Mouse (Mus musculus): ENCODE results near the gene Gipc2. TPM values are rescaled to one million over a fixed set of nuclear protein-coding genes. Genes with fewer than 3 reads are reported as not detected.

The Gipc2 gene
- polyA plus RNA-seq, 1 experiment from 2014 or later, result 96.5 TPM

- WGBS, result 84% methylated on average over 4 of the region's 4 CpGs
- H3K27ac ChIP-seq (ENCODE audit: low read depth), result no peak overlapping the region
- no peak for ATAC-seq (replicated peaks; ENCODE audit: low FRiP score, low TSS enrichment, low read depth)
- no peaks in the 10 kb centered on the region for H3K27me3 ChIP-seq (replicated peaks; ENCODE audit: control insufficient read depth, insufficient read depth, low read length)
- H3K4me2 ChIP-seq (ENCODE audit: low read length), result no peak overlapping the region
- H3K9ac ChIP-seq (ENCODE audit: low read length), result no peak overlapping the region
- peaks cover 25% of the 10 kb centered on the region for H3K36me3 ChIP-seq (ENCODE audit: control insufficient read depth, insufficient read depth, low read length)
- H3K9me3 ChIP-seq (ENCODE audit: control insufficient read depth, low read length), result 0 out of 2 replicates have a peak, but pooled peaks cover 3% of the 10 kb centered on the region
- DNase-seq (ENCODE audit: low spot score), result no peak
- no peaks in the 10 kb centered on the region for H3K4me1 ChIP-seq (replicated peaks; ENCODE audit: control insufficient read depth, insufficient read depth, low read length)
- H3K4me3 ChIP-seq (ENCODE audit: low read depth, low read length), result no peak overlapping the region
Observed at GRCm38 (mm10) chr3:152180624-152181023, 14.6 kb upstream of the Gipc2 start.

GRCm38 (mm10) chr3:152179285-152179684, 13.3 kb upstream of the Gipc2 start:
- 17% methylated on average over 1 of the region's 1 CpGs for WGBS
- 0 out of 2 replicates have a peak, but pooled peaks cover 3% of the 10 kb centered on the region for H3K9me3 ChIP-seq (ENCODE audit: control insufficient read depth, low read length)
- DNase-seq (ENCODE audit: low spot score) (no peak), ATAC-seq (replicated peaks; ENCODE audit: low FRiP score, low TSS enrichment, low read depth) (peak; percentile 75)
- H3K27me3 ChIP-seq (replicated peaks; ENCODE audit: control insufficient read depth, insufficient read depth, low read length), result no peaks in the 10 kb centered on the region
- no peak overlapping the region for H3K9ac ChIP-seq (ENCODE audit: low read length)
- H3K27ac ChIP-seq (ENCODE audit: low read depth), result no peak overlapping the region
- no peak overlapping the region for H3K4me3 ChIP-seq (ENCODE audit: low read depth, low read length)
- no peak overlapping the region for H3K4me2 ChIP-seq (ENCODE audit: low read length)
- no peaks in the 10 kb centered on the region for H3K4me1 ChIP-seq (replicated peaks; ENCODE audit: control insufficient read depth, insufficient read depth, low read length)
- peaks cover 13% of the 10 kb centered on the region for H3K36me3 ChIP-seq (ENCODE audit: control insufficient read depth, insufficient read depth, low read length)

GRCm38 (mm10) chr3:152178816-152179215, 12.8 kb upstream of the Gipc2 start:
- DNase-seq (ENCODE audit: low spot score) (no peak), ATAC-seq (replicated peaks; ENCODE audit: low FRiP score, low TSS enrichment, low read depth) (no peak)
- Histone ChIP-seq H3K4me3 (ENCODE audit: low read depth, low read length) (no peak overlapping the region), H3K27ac (ENCODE audit: low read depth) (no peak overlapping the region), H3K36me3 (ENCODE audit: control insufficient read depth, insufficient read depth, low read length) (peaks cover 9% of the 10 kb centered on the region), H3K9ac (ENCODE audit: low read length) (no peak overlapping the region), H3K4me1 (replicated peaks; ENCODE audit: control insufficient read depth, insufficient read depth, low read length) (no peaks in the 10 kb centered on the region), H3K27me3 (replicated peaks; ENCODE audit: control insufficient read depth, insufficient read depth, low read length) (no peaks in the 10 kb centered on the region), H3K9me3 (ENCODE audit: control insufficient read depth, low read length) (0 out of 2 replicates have a peak, but pooled peaks cover 3% of the 10 kb centered on the region), H3K4me2 (ENCODE audit: low read length) (no peak overlapping the region)
- WGBS, result 75% methylated on average over 4 of the region's 4 CpGs

GRCm38 (mm10) chr3:152172322-152172935, 6.4 kb upstream of the Gipc2 start:
- DNase-seq (ENCODE audit: low spot score), result no peak
- Histone ChIP-seq H3K36me3 (ENCODE audit: control insufficient read depth, insufficient read depth, low read length) (no peaks in the 10 kb centered on the region), H3K4me3 (ENCODE audit: low read depth, low read length) (no peak overlapping the region), H3K27me3 (replicated peaks; ENCODE audit: control insufficient read depth, insufficient read depth, low read length) (no peaks in the 10 kb centered on the region), H3K27ac (ENCODE audit: low read depth) (no peak overlapping the region), H3K4me2 (ENCODE audit: low read length) (no peak overlapping the region), H3K9ac (ENCODE audit: low read length) (no peak overlapping the region), H3K4me1 (replicated peaks; ENCODE audit: control insufficient read depth, insufficient read depth, low read length) (peaks cover 5% of the 10 kb centered on the region), H3K9me3 (ENCODE audit: control insufficient read depth, low read length) (no peaks in the 10 kb centered on the region)
- ATAC-seq (replicated peaks; ENCODE audit: low FRiP score, low TSS enrichment, low read depth), result no peak
- 62% methylated on average over 7 of the region's 7 CpGs for WGBS

- no peaks in the 10 kb centered on the region for H3K27me3 ChIP-seq (replicated peaks; ENCODE audit: control insufficient read depth, insufficient read depth, low read length)
- no peak overlapping the region for H3K4me2 ChIP-seq (ENCODE audit: low read length)
- H3K9ac ChIP-seq (ENCODE audit: low read length), result no peak overlapping the region
- no peak overlapping the region for H3K4me3 ChIP-seq (ENCODE audit: low read depth, low read length)
- no peak overlapping the region for H3K27ac ChIP-seq (ENCODE audit: low read depth)
- no peak; the same call in 1 of the 2 replicates for ATAC-seq (replicated peaks; ENCODE audit: low FRiP score, low TSS enrichment, low read depth)
- H3K9me3 ChIP-seq (ENCODE audit: control insufficient read depth, low read length), result no peaks in the 10 kb centered on the region
- 29% methylated on average over 7 of the region's 7 CpGs for WGBS
- H3K36me3 ChIP-seq (ENCODE audit: control insufficient read depth, insufficient read depth, low read length), result no peaks in the 10 kb centered on the region
- no peak for DNase-seq (ENCODE audit: low spot score)
- peaks cover 5% of the 10 kb centered on the region for H3K4me1 ChIP-seq (replicated peaks; ENCODE audit: control insufficient read depth, insufficient read depth, low read length)
Observed at GRCm38 (mm10) chr3:152171862-152172261, 5.8 kb upstream of the Gipc2 start.

GRCm38 (mm10) chr3:152171236-152171635, 5.2 kb upstream of the Gipc2 start:
- no peak overlapping the region for H3K4me2 ChIP-seq (ENCODE audit: low read length)
- peak; percentile 37; the same call in 1 of the 2 replicates for ATAC-seq (replicated peaks; ENCODE audit: low FRiP score, low TSS enrichment, low read depth)
- no peak for DNase-seq (ENCODE audit: low spot score)
- H3K4me3 ChIP-seq (ENCODE audit: low read depth, low read length), result no peak overlapping the region
- peaks cover 1% of the 10 kb centered on the region; the same call in 1 of the 2 replicates for H3K27me3 ChIP-seq (replicated peaks; ENCODE audit: control insufficient read depth, insufficient read depth, low read length)
- no peaks in the 10 kb centered on the region for H3K9me3 ChIP-seq (ENCODE audit: control insufficient read depth, low read length)
- peaks cover 5% of the 10 kb centered on the region for H3K4me1 ChIP-seq (replicated peaks; ENCODE audit: control insufficient read depth, insufficient read depth, low read length)
- no peaks in the 10 kb centered on the region for H3K36me3 ChIP-seq (ENCODE audit: control insufficient read depth, insufficient read depth, low read length)
- no peak overlapping the region for H3K9ac ChIP-seq (ENCODE audit: low read length)
- 43% methylated on average over 2 of the region's 2 CpGs for WGBS
- no peak overlapping the region; the same call in 1 of the 2 replicates for H3K27ac ChIP-seq (ENCODE audit: low read depth)

- no peak for DNase-seq (ENCODE audit: low spot score)
- no peak overlapping the region for H3K4me3 ChIP-seq (ENCODE audit: low read depth, low read length)
- peaks cover 12% of the 10 kb centered on the region for H3K4me1 ChIP-seq (replicated peaks; ENCODE audit: control insufficient read depth, insufficient read depth, low read length)
- H3K4me2 ChIP-seq (ENCODE audit: low read length), result no peak overlapping the region
- no peak for ATAC-seq (replicated peaks; ENCODE audit: low FRiP score, low TSS enrichment, low read depth)
- 14% methylated on average over 1 of the region's 1 CpGs for WGBS
- H3K9ac ChIP-seq (ENCODE audit: low read length), result no peak overlapping the region
- H3K27me3 ChIP-seq (replicated peaks; ENCODE audit: control insufficient read depth, insufficient read depth, low read length), result peaks cover 10% of the 10 kb centered on the region
- H3K27ac ChIP-seq (ENCODE audit: low read depth), result no peak overlapping the region
- H3K9me3 ChIP-seq (ENCODE audit: control insufficient read depth, low read length), result no peaks in the 10 kb centered on the region
- no peaks in the 10 kb centered on the region for H3K36me3 ChIP-seq (ENCODE audit: control insufficient read depth, insufficient read depth, low read length)
Observed at GRCm38 (mm10) chr3:152170407-152170806, 4.4 kb upstream of the Gipc2 start.

GRCm38 (mm10) chr3:152168007-152168406, 2.0 kb upstream of the Gipc2 start:
- WGBS, result 92% methylated on average over 10 of the region's 10 CpGs
- ATAC-seq (replicated peaks; ENCODE audit: low FRiP score, low TSS enrichment, low read depth), result no peak
- no peaks in the 10 kb centered on the region for H3K9me3 ChIP-seq (ENCODE audit: control insufficient read depth, low read length)
- no peaks in the 10 kb centered on the region for H3K36me3 ChIP-seq (ENCODE audit: control insufficient read depth, insufficient read depth, low read length)
- peaks cover 14% of the 10 kb centered on the region for H3K4me1 ChIP-seq (replicated peaks; ENCODE audit: control insufficient read depth, insufficient read depth, low read length)
- H3K27me3 ChIP-seq (replicated peaks; ENCODE audit: control insufficient read depth, insufficient read depth, low read length), result peaks cover 10% of the 10 kb centered on the region
- no peak overlapping the region for H3K27ac ChIP-seq (ENCODE audit: low read depth)
- no peak for DNase-seq (ENCODE audit: low spot score)
- H3K4me3 ChIP-seq (ENCODE audit: low read depth, low read length), result no peak overlapping the region
- H3K9ac ChIP-seq (ENCODE audit: low read length), result no peak overlapping the region
- H3K4me2 ChIP-seq (ENCODE audit: low read length), result no peak overlapping the region

Measured in intestine, embryonic 14.5 days (tissue).